Mouse (Mus musculus) forebrain, embryonic 15.5 days (tissue): ENCODE measurements around the gene Olfr777. TPM values are rescaled to one million over a fixed set of nuclear protein-coding genes. Genes with fewer than 3 reads are reported as not detected.
"Not testable (repeated sequence)": the region's sequence is repeated elsewhere in the genome, so short reads cannot be mapped to it uniquely, and the experiment has no call there.

Experiments used
- ATAC-seq: fragments of 200-750 bp; cut with Nextera tagmentation; replicated peaks from 2 replicates; pipeline ENCODE4 v1.8.0; 2017; ENCODE audit warnings: mild to moderate bottlenecking, moderate TSS enrichment, moderate library complexity
- H3K27ac ChIP-seq: fragments of 300-500 bp; sonication (generic); replicated peaks from 2 replicates; pipeline ENCODE4 v1.5.1; 2015; ENCODE audit warnings: mild to moderate bottlenecking, inconsistent platforms
- H3K27me3 ChIP-seq: fragments of 300-500 bp; sonication (generic); 2 replicates; pipeline ENCODE4 v1.6.1; 2015; ENCODE audit warnings: inconsistent platforms
- H3K36me3 ChIP-seq: fragments of 300-500 bp; sonication (generic); 2 replicates; pipeline ENCODE4 v1.6.1; 2015; ENCODE audit warnings: mild to moderate bottlenecking, inconsistent platforms
- H3K4me1 ChIP-seq: fragments of 300-500 bp; sonication (generic); 2 replicates; pipeline ENCODE4 v1.6.1; 2015; ENCODE audit warnings: inconsistent platforms
- H3K4me2 ChIP-seq: fragments of 300-500 bp; sonication (generic); replicated peaks from 2 replicates; pipeline ENCODE4 v1.6.1; 2015; ENCODE audit warnings: mild to moderate bottlenecking, inconsistent platforms
- H3K4me3 ChIP-seq: fragments of 300-500 bp; sonication (generic); 2 replicates; pipeline ENCODE4 v1.5.1; 2015; ENCODE audit warnings: mild to moderate bottlenecking, inconsistent platforms
- H3K9ac ChIP-seq: fragments of 300-500 bp; sonication (generic); replicated peaks from 2 replicates; pipeline ENCODE4 v1.6.1; 2015; ENCODE audit warnings: mild to moderate bottlenecking, inconsistent platforms
- H3K9me3 ChIP-seq: fragments of 300-500 bp; sonication (generic); 2 replicates; pipeline ENCODE4 v1.6.1; 2016; ENCODE audit warnings: inconsistent platforms
- WGBS: fragments of 180-500 bp; shearing (Covaris S2); methylation state at CpG from one replicate; pipeline ENCODE4 v1.1.7; 2015; ENCODE audit warnings: mixed read lengths; 5-methylcytosine and 5-hydroxymethylcytosine counted together
- polyA plus RNA-seq: library from polyadenylated mRNA; unstranded; fragments of >200 nt; fragmentation: Nextera tagmentation; extraction: Ambion mirVana; gene quantifications from 2 replicates; pipeline ENCODE4 v1.2.1, GENCODE M21; 2015

Gene Olfr777
- polyA plus RNA-seq: not detected in 2 replicates

DNA sequence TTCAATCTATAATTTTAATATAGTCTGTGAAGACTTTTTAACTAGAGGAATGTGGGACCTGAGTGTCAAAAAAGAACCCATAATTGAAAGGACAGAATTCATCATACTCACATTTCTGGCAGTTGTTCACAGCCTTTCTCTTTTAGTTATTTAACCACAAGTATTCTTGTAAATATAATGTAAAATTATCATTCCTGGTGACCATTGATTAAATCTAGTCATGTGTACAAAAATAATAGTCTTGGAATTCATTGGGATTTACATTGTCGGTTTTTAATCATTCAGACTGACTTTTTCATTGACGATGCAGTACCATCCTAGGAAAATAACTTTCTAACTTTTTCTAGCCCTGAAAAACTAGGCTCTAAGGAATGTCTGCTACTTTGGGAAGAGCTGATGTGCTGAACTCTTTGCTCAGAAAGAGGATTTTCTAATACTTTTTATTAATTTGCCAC lies at the start of gene Olfr777:
Gene Olfr777, minus strand, starts transcription at position 405 of the 455 bp plus-strand sequence.
- H3K4me3 ChIP-seq: no peak within 1 kb of the TSS
- no peak within 1 kb of the TSS for H3K4me2 ChIP-seq
- H3K9me3 ChIP-seq: no peaks in the 10 kb centered on the region
- no peak within 1 kb of the TSS for H3K27ac ChIP-seq
- H3K4me1 ChIP-seq: no peaks in the 10 kb centered on the region
- 92% methylated on average over 2 of the region's 2 CpGs for WGBS
- H3K36me3 ChIP-seq: no peaks in the 10 kb centered on the region
- no peak for ATAC-seq
- no peak within 1 kb of the TSS for H3K9ac ChIP-seq
- no peaks in the 10 kb centered on the region for H3K27me3 ChIP-seq

DNA sequence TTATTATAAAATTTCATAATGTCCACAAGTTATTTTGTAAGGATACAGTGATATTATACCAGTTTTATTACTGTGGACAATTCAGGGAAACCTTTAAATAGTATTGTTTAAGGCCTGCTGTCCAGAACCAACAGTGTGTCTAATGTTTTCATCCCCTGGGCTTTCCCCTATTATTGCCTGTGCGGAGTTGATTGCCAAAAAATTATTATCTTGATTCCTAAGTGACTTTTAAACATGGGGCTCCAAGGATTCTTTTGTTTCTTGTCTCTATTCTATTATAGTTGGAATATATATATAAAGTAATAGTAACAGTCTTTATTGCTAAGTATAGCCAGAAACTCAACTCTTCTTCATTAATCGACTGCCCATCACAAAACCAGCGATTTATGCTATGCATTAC lies 46.5 kb upstream of the Olfr777 start, which contains the start of gene Olfr780:
Gene Olfr780, plus strand, starts transcription at position 301 of the 400 bp plus-strand sequence.
- no peak within 1 kb of the TSS for H3K4me2 ChIP-seq
- H3K4me3 ChIP-seq: no peak within 1 kb of the TSS
- H3K9me3 ChIP-seq: no peaks in the 10 kb centered on the region
- no peak within 1 kb of the TSS for H3K27ac ChIP-seq
- no peaks in the 10 kb centered on the region for H3K27me3 ChIP-seq
- H3K9ac ChIP-seq: no peak within 1 kb of the TSS
- no peak for ATAC-seq
- 88% methylated on average over 3 of the region's 3 CpGs for WGBS
- no peaks in the 10 kb centered on the region for H3K36me3 ChIP-seq
- H3K4me1 ChIP-seq: no peaks in the 10 kb centered on the region

DNA sequence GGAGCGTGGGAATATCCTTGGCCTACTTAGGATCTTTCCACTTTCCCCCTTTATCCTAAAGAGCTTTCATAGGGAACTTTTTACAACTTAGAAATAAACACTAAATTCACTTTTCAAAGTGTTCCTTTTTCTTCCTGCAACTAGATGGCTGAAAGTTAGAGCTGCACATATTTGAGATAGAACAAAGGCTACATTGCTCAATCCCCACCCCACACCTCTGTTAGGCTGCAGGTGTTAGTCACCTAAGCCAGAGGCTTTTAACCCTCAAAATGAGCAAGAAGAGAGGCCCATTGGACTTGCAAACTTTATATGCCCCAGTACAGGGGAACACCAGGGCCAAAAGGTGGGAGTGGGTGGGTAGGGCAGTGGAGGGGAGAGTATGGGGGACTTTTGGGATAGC lies 42.2 kb upstream of the Olfr777 start:
- H3K9ac ChIP-seq, H3K4me1 ChIP-seq, H3K9me3 ChIP-seq, ATAC-seq, H3K4me2 ChIP-seq, H3K27me3 ChIP-seq, H3K4me3 ChIP-seq, H3K27ac ChIP-seq, H3K36me3 ChIP-seq: not testable (repeated sequence)
- no CpG with 5 or more reads among the region's 1 CpGs for WGBS

DNA sequence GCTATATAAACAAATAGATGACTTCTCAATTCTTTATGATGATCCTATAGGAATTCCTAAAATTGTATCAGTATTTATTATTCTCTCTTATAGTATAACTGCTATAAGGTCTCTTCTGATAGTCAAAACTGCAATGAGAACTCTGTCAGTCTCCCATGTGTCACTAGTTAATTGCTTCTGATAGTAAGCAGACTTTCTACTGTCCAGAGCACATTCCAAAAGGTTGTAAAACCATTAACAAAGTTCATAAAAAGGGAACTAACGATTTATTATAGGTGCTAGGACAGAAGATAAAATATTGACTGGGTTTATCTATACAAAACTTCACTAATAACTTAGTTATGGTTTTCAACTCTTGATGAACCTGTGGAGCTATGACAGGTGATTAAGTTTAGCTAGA lies 41.7 kb upstream of the Olfr777 start:
- not testable (repeated sequence) for H3K9me3 ChIP-seq, H3K4me2 ChIP-seq, H3K4me3 ChIP-seq, H3K4me1 ChIP-seq, H3K27me3 ChIP-seq, ATAC-seq, H3K9ac ChIP-seq, H3K36me3 ChIP-seq, H3K27ac ChIP-seq
- WGBS: 64% methylated on average over 1 of the region's 1 CpGs

DNA sequence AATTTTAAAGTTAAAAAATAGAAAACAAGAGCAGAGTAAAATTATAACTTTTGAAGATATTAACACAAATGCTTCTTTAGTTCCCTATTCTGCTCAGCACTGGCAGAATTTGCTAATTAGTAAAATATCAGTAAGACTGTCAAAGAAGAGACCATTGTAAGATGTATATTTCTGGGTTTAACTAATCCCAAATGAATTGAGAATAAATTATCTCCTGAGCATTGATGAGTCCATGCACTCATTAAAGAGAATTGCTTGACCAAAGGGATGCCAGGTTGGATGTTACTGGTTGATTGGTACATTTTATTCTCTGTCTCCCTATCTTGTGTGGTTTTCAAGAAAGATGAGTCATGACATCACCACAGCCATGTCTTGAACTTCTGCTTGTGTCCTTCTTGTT lies 12.5 kb downstream of the Olfr777 start, which contains the start of gene Olfr776:
Gene Olfr776, plus strand, starts transcription at position 301 of the 400 bp plus-strand sequence.
- Histone ChIP-seq H3K4me1 (no peaks in the 10 kb centered on the region), H3K4me3 (no peak within 1 kb of the TSS), H3K9ac (no peak within 1 kb of the TSS), H3K36me3 (no peaks in the 10 kb centered on the region), H3K27ac (no peak within 1 kb of the TSS), H3K4me2 (no peak within 1 kb of the TSS), H3K9me3 (no peaks in the 10 kb centered on the region), H3K27me3 (no peaks in the 10 kb centered on the region)
- no peak for ATAC-seq

DNA sequence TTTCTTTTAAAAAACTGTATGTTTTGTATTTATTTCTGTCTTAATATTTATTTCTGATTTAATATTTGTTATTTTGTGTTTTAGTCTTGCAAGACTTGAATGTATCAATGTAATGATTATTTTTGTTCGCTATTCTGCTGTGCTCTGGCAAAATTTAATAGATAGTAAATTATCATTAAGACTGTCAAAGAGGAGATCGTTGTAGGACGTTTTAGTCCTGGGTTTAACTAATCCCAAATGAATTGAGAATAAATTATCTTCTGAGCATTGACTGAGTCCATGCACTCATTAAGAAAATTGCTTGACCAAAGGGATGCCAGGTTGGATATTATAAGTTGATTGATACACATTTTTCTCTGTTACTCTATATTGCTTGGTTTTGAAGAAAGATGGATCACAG lies 23.2 kb downstream of the Olfr777 start, which contains the start of gene Olfr775:
Gene Olfr775, plus strand, starts transcription at position 301 of the 400 bp plus-strand sequence.
- 70% methylated on average over 3 of the region's 3 CpGs for WGBS
- Histone ChIP-seq H3K36me3 (no peaks in the 10 kb centered on the region), H3K27me3 (no peaks in the 10 kb centered on the region), H3K27ac (no peak within 1 kb of the TSS), H3K4me3 (no peak within 1 kb of the TSS), H3K9me3 (no peaks in the 10 kb centered on the region), H3K4me2 (no peak within 1 kb of the TSS), H3K4me1 (no peaks in the 10 kb centered on the region), H3K9ac (no peak within 1 kb of the TSS)
- ATAC-seq: no peak

DNA sequence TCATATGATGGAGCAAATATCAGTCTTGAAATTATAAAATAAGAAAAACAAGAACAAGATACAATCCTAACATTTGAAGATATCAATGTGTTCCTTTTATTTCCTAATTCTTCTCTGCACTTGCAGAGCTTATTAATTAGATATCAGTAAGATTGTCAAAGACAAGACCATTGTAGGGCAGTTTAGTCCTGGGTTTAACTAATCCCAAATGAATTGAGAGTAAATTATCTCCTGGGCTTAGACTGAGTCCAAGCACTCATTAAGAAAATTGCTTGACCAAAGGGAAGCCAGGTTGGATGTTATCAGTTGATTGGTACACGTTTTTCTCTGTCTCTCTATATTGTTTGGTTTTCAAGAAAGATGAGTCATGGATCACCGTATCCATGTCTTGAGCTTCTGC lies 35.4 kb downstream of the Olfr777 start, which contains the start of gene Olfr774:
Gene Olfr774, plus strand, starts transcription at position 301 of the 400 bp plus-strand sequence.
- 76% methylated on average over 2 of the region's 2 CpGs for WGBS
- Histone ChIP-seq H3K4me3 (no peak within 1 kb of the TSS), H3K4me1 (no peaks in the 10 kb centered on the region), H3K9me3 (no peaks in the 10 kb centered on the region), H3K27ac (no peak within 1 kb of the TSS), H3K27me3 (no peaks in the 10 kb centered on the region), H3K36me3 (no peaks in the 10 kb centered on the region), H3K9ac (no peak within 1 kb of the TSS), H3K4me2 (no peak within 1 kb of the TSS)
- ATAC-seq: no peak

DNA sequence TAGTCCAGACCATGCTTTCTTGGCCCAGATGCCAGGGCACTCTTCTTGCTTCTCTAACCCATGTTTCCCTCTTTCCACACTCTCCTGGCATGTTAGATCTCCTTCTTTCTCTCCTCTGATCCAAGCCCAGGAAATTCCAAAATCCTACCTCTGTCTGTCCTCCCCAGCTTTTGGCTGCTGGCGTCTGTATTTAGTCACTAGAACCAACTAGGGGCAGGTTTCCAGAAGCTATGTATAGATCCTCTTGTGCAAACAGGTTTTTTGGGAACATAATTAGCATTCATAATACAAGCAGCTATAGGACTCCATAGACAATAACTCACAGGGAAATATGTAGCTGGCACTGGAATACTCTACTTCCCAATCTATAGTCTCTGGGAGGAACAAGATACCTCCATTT lies 40.5 kb downstream of the Olfr777 start:
- H3K4me3 ChIP-seq: no peak overlapping the region
- no peak overlapping the region for H3K27ac ChIP-seq
- H3K9me3 ChIP-seq: no peaks in the 10 kb centered on the region
- no peak overlapping the region for H3K4me2 ChIP-seq
- WGBS: 82% methylated on average over 1 of the region's 1 CpGs
- H3K4me1 ChIP-seq: no peaks in the 10 kb centered on the region
- no peak overlapping the region for H3K9ac ChIP-seq
- no peaks in the 10 kb centered on the region for H3K36me3 ChIP-seq
- no peaks in the 10 kb centered on the region for H3K27me3 ChIP-seq
- no peak for ATAC-seq

Other genes with a start within 250 kb of the Olfr777 start
- gene Olfr764-ps1, start 231.6 kb downstream of the Olfr777 start, polyA plus RNA-seq: not detected in 2 replicates
- gene Olfr765, start 221.5 kb downstream of the Olfr777 start, polyA plus RNA-seq: not detected in 2 replicates
- gene Olfr766-ps1, start 202.5 kb downstream of the Olfr777 start, polyA plus RNA-seq: not detected in 2 replicates
- not detected in 2 replicates for gene Olfr767, start 188.6 kb downstream of the Olfr777 start, polyA plus RNA-seq
- gene Olfr768, start 172.1 kb downstream of the Olfr777 start, polyA plus RNA-seq: not detected in 2 replicates
- not detected in 2 replicates for gene Olfr769, start 153.6 kb downstream of the Olfr777 start, polyA plus RNA-seq
- gene Olfr770, start 132.5 kb downstream of the Olfr777 start, polyA plus RNA-seq: not detected in 2 replicates
- not detected in 2 replicates for gene Olfr771, start 106.7 kb downstream of the Olfr777 start, polyA plus RNA-seq
- not detected in 2 replicates for gene Olfr772, start 93.6 kb downstream of the Olfr777 start, polyA plus RNA-seq
- not detected in 2 replicates for gene Olfr773, start 84.1 kb downstream of the Olfr777 start, polyA plus RNA-seq
- gene Olfr774, start 35.3 kb downstream of the Olfr777 start, polyA plus RNA-seq: not detected in 2 replicates
- gene Olfr775, start 23.1 kb downstream of the Olfr777 start, polyA plus RNA-seq: not detected in 2 replicates
- gene Olfr776, start 12.4 kb downstream of the Olfr777 start, polyA plus RNA-seq: not detected in 2 replicates
- not detected in 2 replicates for gene Olfr780, start 46.6 kb upstream of the Olfr777 start, polyA plus RNA-seq
- gene Olfr781, start 57.4 kb upstream of the Olfr777 start, polyA plus RNA-seq: not detected in 2 replicates
- gene Olfr782, start 77.4 kb upstream of the Olfr777 start, polyA plus RNA-seq: not detected in 2 replicates
- gene Olfr784, start 112.6 kb upstream of the Olfr777 start, polyA plus RNA-seq: 0.05 TPM in 2 replicates
- gene Olfr785, start 133.9 kb upstream of the Olfr777 start, polyA plus RNA-seq: not detected in 2 replicates
- gene Olfr786, start 155.8 kb upstream of the Olfr777 start, polyA plus RNA-seq: not detected in 2 replicates
- not detected in 2 replicates for gene Olfr787, start 190.4 kb upstream of the Olfr777 start, polyA plus RNA-seq
- not detected in 2 replicates for gene Olfr788, start 199.5 kb upstream of the Olfr777 start, polyA plus RNA-seq
- not detected in 2 replicates for gene Olfr789, start 213.3 kb upstream of the Olfr777 start, polyA plus RNA-seq
- not detected in 2 replicates for gene Olfr790, start 227.0 kb upstream of the Olfr777 start, polyA plus RNA-seq